Mouse (Mus musculus) MEL (cell line): ENCODE results near the gene Slc18a2.

ENCODE experiments used
- BHLHE40 ChIP-seq: IDR thresholded peaks from 2 replicates; pipeline ENCODE4 v1.6.1; 2012; ENCODE audit warnings: low read depth, mild to moderate bottlenecking, inconsistent platforms, low read length, improper control_type of control experiment, borderline replicate concordance
- CTCF ChIP-seq, 3 experiments: IDR thresholded peaks in 2 of 3; conservative IDR thresholded peaks in 1 of 3; 2 replicates each; pipeline ENCODE4 v1.5.1; 2011 to 2012; ENCODE audit warnings: low read length in 3 of 3, low read depth in 2 of 3, mild to moderate bottlenecking in 2 of 3, improper control_type of control experiment in 1 of 3, inconsistent platforms in 1 of 3, mixed read lengths in 1 of 3, moderate library complexity in 1 of 3; ENCODE audit not compliant: control insufficient read depth in 1 of 3, insufficient read depth in 1 of 3, poor library complexity in 1 of 3, severe bottlenecking in 1 of 3
- E2F4 ChIP-seq: IDR thresholded peaks from 2 replicates; pipeline ENCODE4 v1.6.1; 2011; ENCODE audit warnings: low read depth, low read length, improper control_type of control experiment, borderline replicate concordance
- MAX ChIP-seq: IDR thresholded peaks from 2 replicates; pipeline ENCODE4 v1.6.1; 2011; ENCODE audit warnings: low read length, improper control_type of control experiment
- NRF1 ChIP-seq: IDR thresholded peaks from 2 replicates; pipeline ENCODE4 v1.6.1; 2014; ENCODE audit warnings: low read depth, mild to moderate bottlenecking, inconsistent platforms, low read length, improper control_type of control experiment, moderate library complexity; ENCODE audit not compliant: poor library complexity, insufficient read depth, severe bottlenecking
- POLR2A ChIP-seq, 2 experiments: IDR thresholded peaks; 2 replicates each; pipeline ENCODE4 v1.6.1; 2011 to 2012; ENCODE audit warnings: low read length in 2 of 2, mild to moderate bottlenecking in 2 of 2, control low read depth in 1 of 2, improper control_type of control experiment in 1 of 2, low read depth in 1 of 2, moderate library complexity in 1 of 2; ENCODE audit not compliant: control insufficient read depth in 1 of 2, insufficient read depth in 1 of 2, poor library complexity in 1 of 2
- TBP ChIP-seq: IDR thresholded peaks from 2 replicates; pipeline ENCODE4 v1.8.0; 2011; ENCODE audit warnings: low read depth, low read length, improper control_type of control experiment
- TCF12 ChIP-seq: IDR thresholded peaks from 2 replicates; pipeline ENCODE4 v1.6.1; 2014; ENCODE audit warnings: low read depth, mild to moderate bottlenecking, inconsistent platforms, low read length, improper control_type of control experiment, moderate library complexity
- ZC3H11A ChIP-seq: IDR thresholded peaks from 2 replicates; pipeline ENCODE4 v1.6.1; 2012; ENCODE audit warnings: low read depth, mild to moderate bottlenecking, inconsistent platforms, low read length, improper control_type of control experiment

GRCm38 (mm10) chr19:59282001-59282400 lies 21.3 kb downstream of the Slc18a2 start:
- TF ChIP-seq E2F4: no peak
- no peak for TF ChIP-seq MAX
- no peak for TF ChIP-seq TBP
- TF ChIP-seq NRF1: no peak
- TF ChIP-seq CTCF (IDR thresholded peaks at IDR 0.05 in 2 of 3, conservative IDR thresholded peaks at IDR 0.05 in 1 of 3; ENCODE audit: control insufficient read depth in 1 of 3, insufficient read depth in 1 of 3, low read depth in 2 of 3, low read length in 3 of 3, poor library complexity in 1 of 3, severe bottlenecking in 1 of 3): no peak
- no peak for TF ChIP-seq TCF12
- no peak for TF ChIP-seq BHLHE40
- no peak for TF ChIP-seq ZC3H11A
- no peak for TF ChIP-seq POLR2A (IDR thresholded peaks at IDR 0.05; ENCODE audit: control insufficient read depth in 1 of 2, insufficient read depth in 1 of 2, low read depth in 1 of 2, low read length in 2 of 2, poor library complexity in 1 of 2)
